Mouse (Mus musculus) CH12.LX (cell line): ENCODE data around the gene Fry.

ENCODE experiments used
- CTCF ChIP-seq, 2 experiments: IDR thresholded peaks in 1 of 2; conservative IDR thresholded peaks in 1 of 2; 2 replicates each; pipeline ENCODE4 v1.5.1; 2011 to 2012; ENCODE audit warnings: low read depth in 2 of 2, low read length in 2 of 2, improper control_type of control experiment in 1 of 2, inconsistent platforms in 1 of 2, mild to moderate bottlenecking in 1 of 2, moderate library complexity in 1 of 2
- E2F4 ChIP-seq: IDR thresholded peaks from 2 replicates; pipeline ENCODE4 v1.6.1; 2011; ENCODE audit warnings: low read depth, low read length, improper control_type of control experiment; ENCODE audit not compliant: insufficient replicate concordance
- EP300 ChIP-seq: IDR thresholded peaks from 2 replicates; pipeline ENCODE4 v1.6.1; 2011; ENCODE audit warnings: low read length, improper control_type of control experiment
- ETS1 ChIP-seq: conservative IDR thresholded peaks from 2 replicates; pipeline ENCODE4 v1.6.1; 2012; ENCODE audit warnings: low read depth, mild to moderate bottlenecking, inconsistent platforms, low read length, improper control_type of control experiment, moderate library complexity
- JUN ChIP-seq: IDR thresholded peaks from 2 replicates; pipeline ENCODE4 v1.6.1; 2011; ENCODE audit warnings: low read depth, mild to moderate bottlenecking, low read length, improper control_type of control experiment, moderate library complexity; ENCODE audit not compliant: insufficient read depth
- MYC ChIP-seq: IDR thresholded peaks from 2 replicates; pipeline ENCODE4 v1.6.1; 2011; ENCODE audit warnings: low read depth, mild to moderate bottlenecking, improper control_type of control experiment, low read length
- NELFE ChIP-seq: IDR thresholded peaks from 2 replicates; pipeline ENCODE4 v1.6.1; 2011; ENCODE audit warnings: low read depth, low read length, improper control_type of control experiment
- PAX5 ChIP-seq: IDR thresholded peaks from 2 replicates; pipeline ENCODE4 v1.6.1; 2012; ENCODE audit warnings: low read length, inconsistent platforms, mixed read lengths
- POLR2A ChIP-seq: IDR thresholded peaks from 2 replicates; pipeline ENCODE4 v1.6.1; 2011; ENCODE audit warnings: low read depth, mild to moderate bottlenecking, improper control_type of control experiment, low read length
- ZC3H11A ChIP-seq: IDR thresholded peaks from 2 replicates; pipeline ENCODE4 v1.6.1; 2012; ENCODE audit warnings: low read depth, mild to moderate bottlenecking, inconsistent platforms, low read length, improper control_type of control experiment

GRCm38 (mm10) chr5:150541302-150541701, 422.9 kb downstream of the Fry start:
- no peak for TF ChIP-seq CTCF (conservative IDR thresholded peaks at IDR 0.05 in 1 of 2, IDR thresholded peaks at IDR 0.05 in 1 of 2; ENCODE audit: low read depth in 2 of 2, low read length in 2 of 2)
- TF ChIP-seq NELFE, result no peak
- TF ChIP-seq EP300, result no peak
- no peak for TF ChIP-seq POLR2A
- TF ChIP-seq JUN, result no peak
- TF ChIP-seq E2F4, result no peak
- TF ChIP-seq MYC, result no peak
- no peak for TF ChIP-seq ETS1
- TF ChIP-seq PAX5, result no peak
- no peak for TF ChIP-seq ZC3H11A
